Mouse (Mus musculus): Measurements from ENCODE around the gene Copz2.
A peak's percentile ranks its signal among the peaks of the same experiment; 100 is the strongest.

Gene Copz2

DNA sequence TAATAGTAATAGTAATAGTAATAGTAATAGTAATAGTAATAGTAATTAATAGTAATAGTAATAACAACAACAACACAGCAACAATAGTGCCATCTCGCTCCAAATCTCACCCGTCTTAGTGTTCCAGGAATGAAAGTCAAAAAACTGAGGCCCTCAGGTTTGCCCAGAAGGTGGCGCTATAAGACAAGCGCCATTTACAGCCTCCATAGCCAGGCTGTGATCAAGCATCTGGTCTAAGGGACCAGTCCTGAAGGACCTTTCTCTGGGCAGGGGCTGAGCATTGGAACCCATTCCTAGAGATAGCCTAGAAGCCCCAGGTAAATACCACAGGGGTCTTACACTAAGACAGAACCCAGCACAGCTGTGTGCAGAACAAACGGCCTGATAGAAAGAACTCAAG lies 17.5 kb downstream of the Copz2 start:
- peak; percentile 55 for DNase-seq (ENCODE audit: low spot score)

GRCm38 (mm10) chr11:96872441-96873379 lies 23.0 kb downstream of the Copz2 start:
- DNase-seq (ENCODE audit: low spot score), result no peak

GRCm38 (mm10) chr11:96873601-96874140 lies 24.0 kb downstream of the Copz2 start:
- DNase-seq (ENCODE audit: low spot score), result no peak

DNA sequence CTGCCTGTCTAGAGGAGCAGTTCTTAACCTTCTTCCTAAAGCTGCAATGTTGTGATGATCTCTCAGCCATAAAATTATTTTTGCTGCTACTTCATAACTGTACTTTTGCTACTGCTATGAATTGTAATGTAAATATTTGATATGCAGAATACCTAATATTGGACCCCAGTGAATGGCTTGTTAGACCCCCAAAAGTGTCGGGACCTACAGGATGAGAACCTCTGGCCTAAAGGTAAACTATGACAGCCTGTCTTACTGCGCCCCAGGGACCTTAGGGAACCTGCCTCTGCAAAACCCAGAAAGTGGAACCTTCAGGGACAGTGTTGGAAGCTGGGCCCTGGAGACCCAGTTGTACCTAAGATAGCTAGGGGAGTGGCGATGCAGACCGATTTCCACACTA lies 25.6 kb downstream of the Copz2 start:
- DNase-seq (ENCODE audit: low spot score), result no peak

- DNase-seq (ENCODE audit: low spot score), result peak; percentile 42
Measured at GRCm38 (mm10) chr11:96875745-96876144, 26.1 kb downstream of the Copz2 start.

- no peak for DNase-seq (ENCODE audit: low spot score)
Measured at GRCm38 (mm10) chr11:96876300-96877040, 26.8 kb downstream of the Copz2 start.

DNA sequence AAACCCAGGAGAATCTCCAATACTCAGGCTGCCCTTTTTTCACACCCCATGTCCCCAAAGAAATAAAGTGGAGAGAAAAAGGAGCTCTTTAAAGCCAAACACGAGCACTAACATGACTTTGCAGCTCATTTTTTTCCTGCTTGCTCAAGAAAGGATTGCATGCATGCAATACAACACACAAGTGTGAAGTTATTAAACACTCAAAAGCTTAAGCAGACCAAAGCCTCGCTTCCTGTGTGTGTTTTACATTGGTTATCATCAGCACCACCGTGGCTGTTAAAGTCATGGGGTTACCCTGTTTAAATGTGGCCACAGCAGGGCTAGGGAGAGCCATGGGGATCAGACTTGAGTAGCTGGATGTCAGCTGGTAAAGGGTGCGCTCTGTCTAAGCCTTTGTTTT lies 27.4 kb downstream of the Copz2 start:
- DNase-seq (ENCODE audit: low spot score), result no peak

GRCm38 (mm10) chr11:96878715-96879114 lies 29.0 kb downstream of the Copz2 start:
- DNase-seq (ENCODE audit: low spot score), result no peak

DNA sequence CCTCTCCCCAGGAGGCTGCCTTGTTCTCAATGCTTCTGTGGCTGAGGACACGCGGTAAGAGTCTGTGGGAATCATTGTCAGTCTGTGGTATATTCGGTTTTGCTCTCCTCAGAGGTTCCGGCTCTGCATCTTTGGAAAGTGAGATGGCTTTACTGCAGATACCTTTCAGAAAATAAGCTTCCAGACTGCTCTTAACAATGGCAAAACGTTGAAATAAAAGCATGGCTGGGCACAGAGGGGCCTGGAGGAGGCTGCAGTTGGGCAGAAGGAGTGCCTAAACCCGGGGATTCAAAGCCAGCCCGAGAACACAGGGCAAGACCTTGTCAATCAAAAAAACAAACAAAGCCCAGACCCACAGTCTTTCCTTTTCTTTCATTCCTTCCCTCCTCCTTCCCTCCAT lies 29.7 kb downstream of the Copz2 start:
- DNase-seq (ENCODE audit: low spot score), result no peak

- DNase-seq (ENCODE audit: low spot score), result no peak
Measured at GRCm38 (mm10) chr11:96880296-96880695, 30.6 kb downstream of the Copz2 start.

GRCm38 (mm10) chr11:96885901-96886340 lies 36.3 kb downstream of the Copz2 start:
- no peak for DNase-seq (ENCODE audit: low spot score)

DNA sequence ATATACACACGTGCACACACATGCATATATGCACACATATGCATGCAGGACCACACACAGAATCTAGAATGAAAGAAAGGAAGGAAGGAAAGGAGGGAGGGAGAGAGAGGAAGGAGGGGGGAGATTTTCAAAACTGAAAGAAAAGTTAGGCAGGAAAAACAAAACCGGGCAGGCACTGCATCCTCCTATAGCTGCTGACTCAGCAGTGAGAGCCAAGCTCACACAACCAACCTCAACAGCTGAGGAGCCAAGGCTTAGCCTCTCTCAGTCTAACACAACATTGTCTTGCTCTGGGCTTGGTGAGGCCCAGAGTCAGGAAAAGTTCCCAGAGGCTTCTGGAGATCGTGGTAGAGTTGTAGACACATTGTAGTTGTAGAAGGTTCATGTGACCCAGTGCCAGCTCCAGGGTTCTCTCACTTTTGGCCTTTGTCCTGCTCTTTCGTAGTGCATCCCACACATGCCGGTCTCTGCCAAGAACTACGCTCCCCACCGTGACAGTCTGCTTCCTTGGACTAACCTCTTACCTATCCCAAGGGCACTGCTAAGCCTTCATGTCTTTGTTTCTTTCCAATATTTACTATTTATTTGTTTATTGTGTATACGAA lies 37.4 kb downstream of the Copz2 start:
- DNase-seq (ENCODE audit: low spot score), result no peak

GRCm38 (mm10) chr11:96891784-96892527 lies 42.3 kb downstream of the Copz2 start:
- no peak for DNase-seq (ENCODE audit: low spot score)

GRCm38 (mm10) chr11:96893203-96893842 lies 43.7 kb downstream of the Copz2 start:
- no peak for DNase-seq (ENCODE audit: low spot score)

DNA sequence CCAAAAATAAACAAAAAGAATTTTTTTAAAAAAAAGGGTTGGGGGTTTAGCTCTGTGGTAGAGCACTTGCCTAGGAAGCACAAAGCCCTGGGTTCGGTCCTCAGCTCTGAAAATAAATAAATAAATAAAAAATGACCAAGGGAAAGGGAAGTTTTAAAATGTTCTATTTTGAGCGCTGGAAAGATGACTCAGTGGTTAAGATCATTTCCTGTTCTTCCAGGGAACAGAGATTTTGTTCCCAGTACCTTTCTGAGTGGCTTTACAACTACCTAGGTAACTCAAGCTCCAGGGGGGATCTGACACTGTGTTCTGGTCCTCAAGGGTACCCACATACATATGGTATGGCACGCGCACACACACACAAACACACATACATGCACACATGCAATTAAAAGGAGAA lies 46.2 kb downstream of the Copz2 start:
- no peak for DNase-seq (ENCODE audit: low spot score)

- no peak for DNase-seq (ENCODE audit: low spot score)
Measured at GRCm38 (mm10) chr11:96899449-96900306, 50.0 kb downstream of the Copz2 start.

DNA sequence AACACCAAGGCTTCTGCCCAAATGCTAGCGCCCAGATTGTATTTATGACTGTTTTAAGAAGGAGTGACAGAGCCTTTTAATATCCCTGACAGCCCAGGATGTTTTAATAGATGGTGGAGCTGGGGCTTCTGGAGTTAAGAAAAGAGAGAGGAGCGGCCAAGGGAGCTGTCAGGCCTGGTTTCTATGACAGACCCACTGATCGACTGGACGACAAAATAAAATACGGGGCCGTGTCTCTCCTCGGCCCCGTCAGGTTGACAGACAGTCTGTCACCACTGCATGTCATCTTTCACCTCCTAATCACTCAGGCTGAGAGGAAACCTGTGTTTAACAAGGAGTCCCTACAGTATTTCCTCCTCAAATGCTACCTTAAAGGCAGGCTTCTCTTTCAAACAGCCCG lies 51.7 kb downstream of the Copz2 start:
- DNase-seq (ENCODE audit: low spot score), result no peak

GRCm38 (mm10) chr11:96902639-96903635 lies 53.3 kb downstream of the Copz2 start:
- no peak for DNase-seq (ENCODE audit: low spot score)

Data from ovary, postnatal 14 days (tissue).